Comparison of ENCODE assay signal across 8 mouse cellular contexts in genomic region chr5:122821524-122821885, GRCm38 (mm10). TPM values are rescaled to one million over a fixed set of nuclear protein-coding genes. Genes with fewer than 3 reads are reported as not detected.
DNase-seq lines count a peak whose midpoint lies in the region; ATAC-seq lines count a peak whose summit lies in the region.

No protein-coding gene starts in this region.

- H3K4me3 ChIP-seq in heart, embryonic 15.5 days, result peak overlapping the region; percentile 70
- peak overlapping the region; percentile 83 for H3K4me3 ChIP-seq in hindbrain, embryonic 12.5 days
- peak overlapping the region; percentile 83 for H3K4me3 ChIP-seq in midbrain, embryonic 10.5 days

- no peak for DNase-seq in heart, postnatal 36 days
- DNase-seq in midbrain, embryonic 10.5 days (ENCODE audit: low spot score), result no peak
- DNase-seq in thymus, postnatal 25 days, result no peak
- no peak for DNase-seq in embryo, embryonic 11 days
- no peak for DNase-seq in layer of hippocampus, adult 8-10 months (ENCODE audit: low spot score in 2 of 2)

- H3K9ac ChIP-seq in heart, embryonic 15.5 days, result peak overlapping the region; percentile 50; the same call in 1 of the 2 replicates
- H3K9ac ChIP-seq in hindbrain, embryonic 12.5 days, result peak overlapping the region; percentile 87

- H3K27me3 ChIP-seq in heart, embryonic 15.5 days, result no peaks in the 10 kb centered on the region
- H3K27me3 ChIP-seq in hindbrain, embryonic 12.5 days, result no peaks in the 10 kb centered on the region
- H3K27me3 ChIP-seq in midbrain, embryonic 10.5 days (ENCODE audit: low read depth, poor library complexity, severe bottlenecking), result no peaks in the 10 kb centered on the region

- no peaks in the 10 kb centered on the region for H3K9me3 ChIP-seq in heart, embryonic 15.5 days (replicated peaks)
- no peaks in the 10 kb centered on the region for H3K9me3 ChIP-seq in hindbrain, embryonic 12.5 days (replicated peaks)
- H3K9me3 ChIP-seq in midbrain, embryonic 10.5 days (replicated peaks), result no peaks in the 10 kb centered on the region

- H3K4me2 ChIP-seq in heart, embryonic 15.5 days, result peak overlapping the region; percentile 69
- peak overlapping the region; percentile 58 for H3K4me2 ChIP-seq in hindbrain, embryonic 12.5 days (replicated peaks)

- peak; percentile 5; the same call in 1 of the 2 replicates for ATAC-seq in heart, embryonic 15.5 days (replicated peaks; ENCODE audit: insufficient number of reproducible peaks, insufficient read depth, low FRiP score, low read depth)
- peak; percentile 26 for ATAC-seq in activated CD4-positive, CD25-positive, alpha-beta regulatory T cell, adult 4 months
- peak; percentile 68 for ATAC-seq in hindbrain, embryonic 12.5 days (ENCODE audit: low FRiP score)

- intact Hi-C loops in heart, postnatal 36 days (cut with DNase I), result loop anchor here (2.0 kb wide), 1 partner anchor 27 kb away; no protein-coding TSS in a partner anchor

- under 1% methylated on average over 10 of the region's 10 CpGs for WGBS in heart, embryonic 15.5 days
- 0% methylated on average over 10 of the region's 10 CpGs for WGBS in hindbrain, embryonic 12.5 days
- WGBS in midbrain, embryonic 10.5 days, result under 1% methylated on average over 10 of the region's 10 CpGs

- H3K36me3 ChIP-seq in heart, embryonic 15.5 days, result peaks cover 27% of the 10 kb centered on the region
- peaks cover 27% of the 10 kb centered on the region for H3K36me3 ChIP-seq in hindbrain, embryonic 12.5 days
- H3K36me3 ChIP-seq in midbrain, embryonic 10.5 days, result peaks cover 32% of the 10 kb centered on the region

- H3K4me1 ChIP-seq in heart, embryonic 15.5 days (replicated peaks), result peaks cover 11% of the 10 kb centered on the region
- peaks cover 18% of the 10 kb centered on the region for H3K4me1 ChIP-seq in hindbrain, embryonic 12.5 days
- H3K4me1 ChIP-seq in midbrain, embryonic 10.5 days, result peaks cover 13% of the 10 kb centered on the region

- H3K27ac ChIP-seq in heart, embryonic 15.5 days, result peak overlapping the region; percentile 94
- H3K27ac ChIP-seq in hindbrain, embryonic 12.5 days, result peak overlapping the region; percentile 96
- H3K27ac ChIP-seq in midbrain, embryonic 10.5 days (replicated peaks), result peak overlapping the region; percentile 96

RNA-seq across cellular contexts. Expression of gene Anapc5, which starts 0.4 kb away (rescaled TPM):
- 286 and 337 TPM in 2 replicates for polyA plus RNA-seq in heart, embryonic 15.5 days (2015; fragmentation: Nextera tagmentation; extraction: Ambion mirVana)
- total RNA-seq in heart, postnatal 36 days (2021), result 100 to 1,000 TPM; 163 to 171 TPM
- polyA plus RNA-seq in activated CD4-positive, CD25-positive, alpha-beta regulatory T cell, adult 4 months (2017; shearing (Covaris generic)), result 10 to 100 TPM; 90.8 to 92.8 TPM
- polyA plus RNA-seq in hindbrain, embryonic 12.5 days (2016; fragmentation: Nextera tagmentation; extraction: Ambion mirVana), result 508 and 529 TPM in 2 replicates
- 499 and 524 TPM in 2 replicates for polyA plus RNA-seq in midbrain, embryonic 10.5 days (2016; fragmentation: Nextera tagmentation; extraction: Ambion mirVana)
- 100 to 1,000 TPM; 192 to 236 (median 203) TPM for total RNA-seq in layer of hippocampus, adult 8-10 months (2022)

RNA-seq across cellular contexts. Expression of gene Rnf34, which starts 28.3 kb away (rescaled TPM):
- 28.5 and 28.7 TPM in 2 replicates for polyA plus RNA-seq in heart, embryonic 15.5 days (2015; fragmentation: Nextera tagmentation; extraction: Ambion mirVana)
- total RNA-seq in heart, postnatal 36 days (2021), result 10 to 100 TPM; 25.6 to 30.1 TPM
- 10 to 100 TPM; 18.1 to 25.7 TPM for polyA plus RNA-seq in activated CD4-positive, CD25-positive, alpha-beta regulatory T cell, adult 4 months (2017; shearing (Covaris generic))
- polyA plus RNA-seq in hindbrain, embryonic 12.5 days (2016; fragmentation: Nextera tagmentation; extraction: Ambion mirVana), result 49.9 and 50.7 TPM in 2 replicates
- polyA plus RNA-seq in midbrain, embryonic 10.5 days (2016; fragmentation: Nextera tagmentation; extraction: Ambion mirVana), result 50.6 and 56.7 TPM in 2 replicates
- 10 to 100 TPM; 49.7 to 59.8 (median 56.6) TPM for total RNA-seq in layer of hippocampus, adult 8-10 months (2022)

RNA-seq across cellular contexts. Expression of gene Camkk2, which starts 42.3 kb away (rescaled TPM):
- polyA plus RNA-seq in heart, embryonic 15.5 days (2015; fragmentation: Nextera tagmentation; extraction: Ambion mirVana), result 11.8 and 17.6 TPM in 2 replicates
- 10 to 100 TPM in 1 of 2 experiments, 1 to 10 TPM in 1; 9.2 to 11.2 TPM for total RNA-seq in heart, postnatal 36 days (2021)
- 1 to 10 TPM; 2.6 to 2.8 TPM for polyA plus RNA-seq in activated CD4-positive, CD25-positive, alpha-beta regulatory T cell, adult 4 months (2017; shearing (Covaris generic))
- 48.7 and 50.4 TPM in 2 replicates for polyA plus RNA-seq in hindbrain, embryonic 12.5 days (2016; fragmentation: Nextera tagmentation; extraction: Ambion mirVana)
- polyA plus RNA-seq in midbrain, embryonic 10.5 days (2016; fragmentation: Nextera tagmentation; extraction: Ambion mirVana), result 24.3 and 29.5 TPM in 2 replicates
- 10 to 100 TPM; 87.3 to 96.2 (median 93.0) TPM for total RNA-seq in layer of hippocampus, adult 8-10 months (2022)

Comparison
In these comparisons a context has a peak if more than half of its experiments do, and no peak if none do; other contexts are left out.
1. ATAC-seq: peak in every context shown above with its lines; median percentile 68 in hindbrain, embryonic 12.5 days; 26 in activated CD4-positive, CD25-positive, alpha-beta regulatory T cell, adult 4 months; 5 in heart, embryonic 15.5 days.